Mouse (Mus musculus) liver, adult 2 months (tissue): ENCODE results near the gene Vegfc.

Experiments
- CTCF ChIP-seq: fragments of 200-500 bp; IDR thresholded peaks from 2 replicates; pipeline ENCODE4 v1.5.1; 2011; ENCODE audit warnings: low read depth, low read length, control low read depth
- POLR2A ChIP-seq: fragments of 200-500 bp; IDR thresholded peaks from 2 replicates; pipeline ENCODE4 v1.6.1; 2011; ENCODE audit warnings: low read length, control low read depth; ENCODE audit not compliant: insufficient read depth; ENCODE audit errors: extremely low read depth

GRCm38 (mm10) chr8:54163505-54163904 is 86.1 kb downstream of the Vegfc start:
- TF ChIP-seq POLR2A = no peak
- TF ChIP-seq CTCF = no peak
